Mouse (Mus musculus): ENCODE data around the gene Fbxo24.
"Not testable (repeated sequence)": the region's sequence is repeated elsewhere in the genome, so short reads cannot be mapped to it uniquely, and the experiment has no call there.

The Fbxo24 gene

DNA sequence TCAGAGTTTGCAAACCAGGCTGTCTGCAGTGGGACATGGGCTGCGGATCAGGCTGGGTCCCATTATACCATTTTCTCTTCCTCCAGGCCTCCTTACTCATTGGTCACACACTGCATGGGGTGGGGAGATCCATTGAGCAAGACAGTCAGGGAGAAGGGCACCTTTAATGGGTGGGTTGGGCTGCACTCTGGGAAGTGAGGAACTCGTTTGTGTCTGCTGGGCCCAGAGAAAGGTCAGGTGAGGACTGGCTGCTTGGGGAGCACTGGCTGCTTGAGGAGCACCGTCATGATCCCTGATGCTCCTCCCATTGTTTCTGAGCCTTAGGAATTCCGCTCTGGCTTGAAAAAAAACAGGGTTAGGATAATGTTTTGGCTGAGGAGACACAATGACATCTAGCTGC lies 14.1 kb upstream of the Fbxo24 start:
- DNase-seq (ENCODE audit: low spot score), result no peak

DNA sequence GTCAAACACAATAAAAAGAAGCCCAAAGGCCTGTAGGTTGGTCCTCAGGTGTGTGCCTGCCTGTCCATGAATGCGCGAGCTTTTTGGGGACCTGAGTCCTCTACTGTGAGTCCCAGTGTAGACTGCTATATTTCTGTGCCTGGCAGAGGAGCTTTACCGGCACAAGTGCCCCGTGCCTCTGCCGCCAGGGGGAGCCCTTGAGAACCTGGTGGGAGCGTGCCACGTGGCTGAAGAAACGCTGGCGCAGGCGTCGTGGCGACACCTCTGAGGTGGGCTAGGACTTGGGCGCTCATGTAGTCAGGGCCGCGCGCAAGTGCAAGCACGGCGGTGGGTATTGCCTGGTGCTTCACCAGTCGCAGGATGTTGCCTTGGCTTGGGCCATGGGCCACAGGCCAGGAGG lies 12.3 kb upstream of the Fbxo24 start, which contains the start of gene Sap25:
Sap25 (plus strand) TSS at position 281 of the 400 bp plus-strand sequence.
- DNase-seq (ENCODE audit: low spot score), result no peak

GRCm38 (mm10) chr5:137639472-137639871 lies 10.7 kb upstream of the Fbxo24 start:
- DNase-seq (ENCODE audit: low spot score), result no peak

- no peak for DNase-seq (ENCODE audit: low spot score)
These were observed 4.7 kb upstream of the Fbxo24 start for GRCm38 (mm10) chr5:137633397-137634084.

DNA sequence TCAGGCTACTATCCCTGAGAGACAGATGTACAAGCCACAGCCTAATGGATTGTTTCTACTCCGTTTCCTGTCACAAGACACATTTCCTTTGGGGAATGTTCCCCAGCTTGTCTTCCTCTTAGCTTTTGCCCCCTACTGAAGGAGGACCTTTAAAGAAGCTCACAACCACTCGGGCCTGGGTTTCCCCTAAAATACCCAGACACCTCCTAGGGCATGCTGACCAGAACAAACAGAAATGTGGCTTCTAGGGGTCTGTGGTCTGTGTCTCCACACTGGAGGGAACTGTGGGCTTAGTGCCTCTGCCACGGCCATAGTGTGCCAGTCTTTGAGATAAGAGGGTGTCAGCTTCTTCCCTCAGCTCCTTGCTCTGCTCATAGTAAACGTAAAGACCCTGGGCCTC lies 2.8 kb upstream of the Fbxo24 start:
- no peak for DNase-seq (ENCODE audit: low spot score)

DNA sequence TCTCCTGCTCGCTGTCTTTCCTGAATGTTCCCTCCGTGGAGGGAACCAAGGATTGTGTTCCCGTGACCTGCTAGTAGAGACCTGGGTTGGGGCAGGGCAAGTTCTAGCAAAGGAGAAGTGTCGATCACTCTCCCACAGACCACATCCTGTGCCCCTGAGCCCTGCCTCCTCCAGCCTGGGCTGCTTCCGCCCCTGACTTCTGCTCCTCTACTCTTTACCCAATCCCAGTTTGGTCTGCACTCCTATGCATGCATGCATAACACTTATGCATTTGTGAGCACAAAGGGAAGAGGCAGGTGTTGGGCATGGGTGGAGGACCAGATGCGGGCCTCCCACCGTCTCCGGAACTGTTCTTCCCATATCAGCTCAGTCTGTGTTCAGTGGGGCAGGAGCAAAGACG lies 2.4 kb upstream of the Fbxo24 start:
- DNase-seq (ENCODE audit: low spot score), result no peak

GRCm38 (mm10) chr5:137630602-137631001 lies 1.8 kb upstream of the Fbxo24 start:
- DNase-seq (ENCODE audit: low spot score), result no peak

DNA sequence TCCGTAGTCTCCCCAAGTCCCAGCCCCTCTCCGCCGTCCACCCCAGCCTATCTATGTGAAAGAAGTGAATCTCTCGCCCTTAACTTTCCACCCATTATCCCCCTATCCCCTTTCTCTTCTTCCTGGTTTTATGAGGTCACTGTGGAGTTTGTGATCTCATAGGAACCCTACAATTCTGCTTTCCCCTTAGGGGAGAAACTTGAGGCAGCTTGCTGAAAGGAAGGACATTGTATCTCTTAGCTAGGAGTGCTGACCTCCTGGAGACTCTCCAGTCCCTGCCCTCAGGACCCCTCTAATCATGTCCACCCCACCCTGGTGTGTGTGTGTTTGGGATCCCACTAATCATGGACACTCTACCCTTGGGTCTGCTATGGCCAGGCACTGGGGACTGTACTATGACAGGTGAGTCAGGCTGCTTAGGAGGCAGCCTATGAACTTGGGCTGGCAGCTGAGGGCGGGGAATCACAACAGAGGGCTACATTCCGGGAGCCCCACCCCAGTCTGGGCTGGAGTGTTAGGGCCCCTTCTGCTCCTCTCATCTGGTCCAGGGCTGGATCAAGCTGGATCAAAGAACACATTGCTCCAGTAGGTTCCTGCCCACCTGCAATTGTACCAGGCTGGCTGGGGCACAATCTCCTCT lies 1.2 kb upstream of the Fbxo24 start:
- no peak for DNase-seq (ENCODE audit: low spot score)

DNA sequence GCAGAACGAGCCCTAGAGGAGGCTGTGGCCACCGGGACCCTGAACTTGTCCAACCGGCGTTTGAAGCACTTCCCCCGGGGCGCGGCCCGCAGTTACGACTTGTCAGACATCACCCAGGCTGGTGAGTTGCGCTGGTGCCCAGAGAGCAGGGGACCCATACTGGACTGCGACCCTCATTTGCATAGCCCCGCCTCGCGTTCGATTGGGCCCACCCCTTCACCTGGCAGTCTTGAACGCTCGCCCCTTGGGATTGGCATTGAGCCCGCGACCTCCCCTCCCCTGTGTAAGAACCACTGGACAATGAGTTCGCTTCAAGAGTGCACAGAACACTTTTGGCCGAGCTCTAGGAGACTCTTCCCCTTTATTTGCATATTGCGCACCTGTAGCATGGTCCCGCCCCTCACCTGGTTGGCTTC lies 512 bp upstream of the Fbxo24 start:
- DNase-seq (ENCODE audit: low spot score), result no peak

- DNase-seq (ENCODE audit: low spot score), result no peak
These were observed 811 bp downstream of the Fbxo24 start for GRCm38 (mm10) chr5:137627991-137628390.

DNA sequence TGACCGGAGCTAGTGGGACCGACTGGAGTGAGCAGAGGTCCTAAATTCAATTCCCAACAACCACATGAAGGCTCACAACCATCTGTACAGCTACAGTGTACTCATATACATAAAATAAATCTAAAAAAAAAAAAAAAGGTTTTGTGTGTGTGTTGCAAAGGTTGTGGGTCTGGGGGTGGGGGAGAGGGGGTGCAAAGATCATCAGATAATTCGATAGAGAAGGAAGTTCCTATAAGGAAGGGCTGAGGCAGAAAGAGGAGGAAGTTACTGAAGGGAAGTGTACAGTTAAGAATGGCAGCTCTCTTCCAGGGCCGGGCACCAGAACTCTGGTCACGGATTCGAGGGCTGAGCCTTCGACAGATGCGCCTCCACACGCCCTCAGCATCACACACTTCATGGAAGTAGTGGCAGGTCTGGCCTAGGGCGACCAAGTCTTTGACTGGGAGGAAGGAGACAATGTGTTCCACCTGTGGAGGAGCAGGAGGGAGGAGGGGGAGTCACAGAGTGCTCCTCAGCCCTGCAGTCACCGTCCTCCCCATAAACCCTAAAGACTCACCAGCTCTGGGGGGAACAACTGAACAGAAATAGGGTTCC lies 4.8 kb downstream of the Fbxo24 start:
- DNase-seq (ENCODE audit: low spot score), result no peak

- no peak for DNase-seq (ENCODE audit: low spot score)
These were observed 13.5 kb downstream of the Fbxo24 start for GRCm38 (mm10) chr5:137615347-137615746.

DNA sequence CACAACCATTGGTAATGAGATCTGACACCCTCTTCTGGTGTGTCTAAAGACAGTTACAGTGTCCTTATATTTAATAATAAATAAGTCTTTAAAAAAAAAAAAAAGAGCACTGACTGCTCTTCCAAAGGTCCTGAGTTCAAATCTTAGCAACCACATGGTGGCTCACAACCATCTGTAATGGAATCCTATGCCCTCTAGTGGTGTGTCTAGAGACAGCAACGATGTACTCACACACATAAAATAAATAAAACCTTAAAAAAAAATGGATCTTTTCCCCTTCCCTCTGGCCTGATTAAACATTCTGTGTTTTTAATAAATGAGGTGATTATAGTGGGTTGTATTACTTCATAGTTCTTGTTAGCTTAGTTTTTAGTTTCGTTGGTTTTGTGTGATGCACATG lies 13.9 kb downstream of the Fbxo24 start:
- not testable (repeated sequence) for DNase-seq (ENCODE audit: low spot score)

DNA sequence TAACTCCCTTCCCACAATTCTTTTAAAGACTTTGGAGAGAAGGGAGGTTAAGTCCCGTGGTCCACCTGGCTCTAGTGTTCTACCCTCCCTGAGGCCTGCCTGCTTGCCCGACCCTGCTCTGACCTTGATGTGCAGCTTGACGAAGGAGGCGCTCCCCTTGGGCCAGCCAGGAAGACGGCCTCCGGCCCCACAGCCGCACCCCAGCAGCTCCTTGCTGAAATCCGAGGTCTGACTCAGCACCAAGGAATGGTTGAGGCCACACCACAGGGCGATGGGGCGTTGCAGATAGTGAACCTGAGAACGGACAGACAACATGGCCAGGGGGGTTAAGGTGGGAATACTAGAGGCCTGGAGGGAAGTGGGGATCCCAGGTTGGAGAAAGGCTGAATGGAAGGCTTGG lies 15.3 kb downstream of the Fbxo24 start, which contains the start of gene Pcolce:
Pcolce (minus strand) TSS at position 235 of the 400 bp plus-strand sequence.
- no peak for DNase-seq (ENCODE audit: low spot score)

DNA sequence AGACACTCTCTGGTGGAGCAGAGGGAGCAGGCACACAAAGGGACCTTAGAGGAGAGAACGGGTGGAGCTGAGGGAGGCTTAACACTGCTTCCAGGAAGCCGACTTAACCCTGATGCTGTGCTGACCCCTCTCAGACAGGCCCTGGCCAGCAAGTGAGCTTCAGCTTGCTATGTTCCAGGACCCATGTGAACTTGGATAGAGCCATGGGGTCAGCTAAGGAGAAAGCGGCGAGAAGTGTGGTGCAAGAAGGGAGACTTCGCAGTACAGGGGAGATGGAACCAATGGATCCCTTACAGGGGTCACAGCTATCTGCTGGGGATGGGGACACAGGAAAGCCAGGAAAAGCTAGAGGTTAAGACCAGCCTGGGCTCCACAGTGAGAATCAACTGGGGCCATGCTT lies 15.7 kb downstream of the Fbxo24 start:
- no peak for DNase-seq (ENCODE audit: low spot score)

- DNase-seq (ENCODE audit: low spot score), result no peak
These were observed 17.6 kb downstream of the Fbxo24 start for GRCm38 (mm10) chr5:137611245-137611602.

GRCm38 (mm10) chr5:137610548-137611244 lies 18.1 kb downstream of the Fbxo24 start:
- DNase-seq (ENCODE audit: low spot score), result no peak

DNA sequence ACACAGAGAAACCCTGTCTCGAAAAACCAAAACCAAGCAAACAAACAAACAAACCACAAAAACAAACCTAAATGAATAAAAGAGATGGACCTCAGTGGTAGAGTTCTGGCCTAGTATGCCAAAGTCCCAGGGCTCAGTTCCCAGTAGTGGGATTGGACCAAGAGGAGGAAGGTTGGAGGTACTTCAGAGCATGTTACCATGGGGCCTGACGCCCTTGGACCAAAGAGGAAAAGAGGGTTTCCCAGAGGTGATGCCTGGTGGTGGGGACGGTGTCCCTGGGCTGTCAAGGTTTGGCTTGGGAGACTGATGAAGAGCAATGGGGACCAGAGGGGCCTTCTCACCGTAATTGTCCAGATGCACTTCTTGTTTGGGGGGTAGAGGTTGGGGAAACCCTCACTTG lies 18.7 kb downstream of the Fbxo24 start:
- no peak for DNase-seq (ENCODE audit: low spot score)

DNA sequence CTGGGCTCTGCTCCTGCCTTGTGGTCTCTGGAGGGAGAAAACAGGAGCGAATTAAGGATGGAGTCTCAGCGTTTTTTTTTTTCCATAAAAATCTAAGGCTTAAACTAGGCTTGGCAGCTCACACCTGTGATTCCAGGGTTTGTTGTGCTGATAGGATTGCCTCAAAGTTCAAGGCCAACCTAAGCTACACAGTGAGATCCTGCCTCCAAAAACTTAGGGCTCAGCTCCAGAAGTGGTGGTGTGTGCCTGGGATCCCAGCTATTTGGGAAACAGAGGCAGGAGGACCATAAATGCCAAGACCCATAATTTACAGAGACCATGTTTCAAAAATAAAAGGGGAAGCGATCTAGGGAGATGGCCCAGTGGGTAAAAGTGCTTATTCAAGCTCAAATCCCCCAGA lies 19.5 kb downstream of the Fbxo24 start:
- no peak for DNase-seq (ENCODE audit: low spot score)

- DNase-seq (ENCODE audit: low spot score), result no peak
These were observed 20.1 kb downstream of the Fbxo24 start for GRCm38 (mm10) chr5:137608654-137609190.

DNA sequence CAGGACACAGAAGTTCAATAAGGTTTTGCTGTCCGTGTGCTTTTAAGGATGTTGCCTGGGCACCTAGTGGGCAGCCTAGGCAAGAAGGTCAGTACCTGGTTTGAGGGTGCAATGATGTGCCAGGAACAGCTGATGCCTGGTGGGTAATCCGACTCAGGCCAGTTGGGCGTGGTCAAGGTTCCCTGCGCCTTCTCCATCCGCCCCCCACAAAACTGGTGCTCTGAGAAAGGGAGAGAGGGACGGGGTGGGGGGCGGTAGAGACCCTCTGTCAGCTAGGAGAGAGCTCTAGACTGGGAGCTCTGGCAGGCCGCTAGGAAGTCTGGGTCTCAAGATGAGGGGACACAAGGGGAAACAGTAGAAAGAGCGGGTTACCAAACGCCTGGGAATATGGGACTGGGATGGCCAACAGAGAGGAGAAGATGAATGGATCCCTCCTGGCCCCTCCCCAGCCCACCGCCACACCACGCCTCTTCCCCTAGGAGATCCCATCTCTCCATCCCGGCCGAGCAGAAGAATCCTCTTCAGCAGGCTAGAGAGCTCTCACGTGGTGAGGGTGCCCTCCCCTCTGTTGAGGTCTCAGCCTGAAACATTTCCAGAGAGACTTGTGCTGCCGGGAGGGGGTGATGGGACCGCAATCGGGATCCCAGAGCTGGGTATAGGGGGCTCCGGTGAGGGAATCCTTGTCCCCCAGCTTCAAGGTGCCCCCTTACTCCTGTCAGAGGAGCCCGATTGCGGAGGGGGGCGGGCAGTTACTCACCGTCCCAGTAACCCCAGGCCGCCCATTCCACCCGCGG lies 20.7 kb downstream of the Fbxo24 start:
- no peak for DNase-seq (ENCODE audit: low spot score)

GRCm38 (mm10) chr5:137601365-137601729 lies 27.5 kb downstream of the Fbxo24 start:
- no peak for DNase-seq (ENCODE audit: low spot score)
